Mouse (Mus musculus) erythroblast, embryonic 14.5 days (primary cell): Measurements from ENCODE around the gene Proser2.

Experiments used
- GATA1 ChIP-seq: IDR thresholded peaks from 2 replicates; pipeline ENCODE4 v1.6.1; 2012; ENCODE audit warnings: low read length, inconsistent platforms, mixed read lengths
- TAL1 ChIP-seq: IDR thresholded peaks from 3 replicates; pipeline ENCODE4 v1.6.1; 2012; ENCODE audit warnings: low read length, inconsistent platforms, mixed read lengths

- TF ChIP-seq GATA1: no peak
- no peak for TF ChIP-seq TAL1
Measured at GRCm38 (mm10) chr2:6142915-6143654, 13.1 kb upstream of the Proser2 start.
